Mouse (Mus musculus) neural tube, embryonic 10.5 days (tissue): Measurements from ENCODE around the gene Zfp266.
A peak's percentile ranks its signal among the peaks of the same experiment; 100 is the strongest.

Experiments
- DNase-seq: peaks from one replicate; pipeline ENCODE4 v3.0.0-alpha.2; 2017; ENCODE audit warnings: low spot score; ENCODE audit errors: extremely low spot score

Gene Zfp266

GRCm38 (mm10) chr9:20492527-20493233, 28.5 kb downstream of the Zfp266 start, which contains the start of gene Zfp426:
Zfp426 (minus strand) TSS chr9:20492746.
- peak; percentile 90 for DNase-seq

GRCm38 (mm10) chr9:20491858-20492526, 29.2 kb downstream of the Zfp266 start:
- no peak for DNase-seq

- DNase-seq, result no peak
Measured at GRCm38 (mm10) chr9:20489536-20489935, 31.7 kb downstream of the Zfp266 start.

- no peak for DNase-seq
Measured at GRCm38 (mm10) chr9:20479396-20479795, 41.8 kb downstream of the Zfp266 start.

- no peak for DNase-seq
Measured at GRCm38 (mm10) chr9:20476632-20477031, 44.6 kb downstream of the Zfp266 start.

- peak; percentile 51 for DNase-seq
Measured at GRCm38 (mm10) chr9:20466761-20467442, 54.3 kb downstream of the Zfp266 start.

GRCm38 (mm10) chr9:20459377-20460317, 61.6 kb downstream of the Zfp266 start, which contains the start of gene Zfp26:
Zfp26 (minus strand) TSS chr9:20460162.
- peak; percentile 81 for DNase-seq

GRCm38 (mm10) chr9:20453647-20454046, 67.6 kb downstream of the Zfp266 start:
- DNase-seq, result no peak

GRCm38 (mm10) chr9:20451493-20451892, 69.7 kb downstream of the Zfp266 start:
- no peak for DNase-seq
